Mouse (Mus musculus): ENCODE results near the gene I830077J02Rik. TPM values are rescaled to one million over a fixed set of nuclear protein-coding genes. Genes with fewer than 3 reads are reported as not detected.

Gene I830077J02Rik
- polyA plus RNA-seq, 1 experiment = not detected

DNA sequence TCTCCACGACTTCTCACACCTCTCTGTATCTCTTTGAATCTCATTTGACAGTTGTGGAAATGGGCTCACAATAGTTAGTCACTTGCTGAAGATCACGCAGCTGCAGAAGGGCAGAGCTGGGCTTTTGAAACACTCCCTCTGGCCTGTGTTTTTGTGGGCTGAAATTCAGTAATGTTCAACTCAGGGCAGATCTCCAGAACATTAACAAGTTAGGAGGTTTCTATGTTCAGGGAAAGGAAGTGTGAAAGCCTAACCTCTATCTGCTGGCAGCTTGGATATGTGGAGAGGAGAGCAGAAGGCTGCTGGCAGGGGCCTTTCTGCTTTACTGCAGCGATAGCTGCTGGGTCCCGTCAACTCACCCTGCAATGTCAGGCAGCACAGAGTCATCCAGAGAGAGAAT is 42.2 kb downstream of the I830077J02Rik start:
- H3K27ac ChIP-seq (ENCODE audit: insufficient read depth, low read length) = no peak overlapping the region
- peaks cover 2% of the 10 kb centered on the region for H3K4me1 ChIP-seq (ENCODE audit: control insufficient read depth, insufficient read depth, low read length)
- H3K4me3 ChIP-seq (ENCODE audit: low read depth, low read length) = no peak overlapping the region
- no peaks in the 10 kb centered on the region for H3K9me3 ChIP-seq (replicated peaks; ENCODE audit: control insufficient read depth, insufficient read depth, low read length, poor library complexity, severe bottlenecking)
- TF ChIP-seq EP300 (IDR thresholded peaks at IDR 0.05; ENCODE audit: insufficient read depth, low read depth, low read length) = no peak
- TF ChIP-seq CTCF (IDR thresholded peaks at IDR 0.05; ENCODE audit: low read depth, low read length) = no peak
- TF ChIP-seq POLR2A (IDR thresholded peaks at IDR 0.05; ENCODE audit: insufficient read depth, low read length) = no peak
- no peak overlapping the region for H3K9ac ChIP-seq (ENCODE audit: low read depth, poor library complexity, severe bottlenecking)
- no peaks in the 10 kb centered on the region for H3K27me3 ChIP-seq (ENCODE audit: control insufficient read depth, insufficient read depth, low read length, poor library complexity, severe bottlenecking)
- no peaks in the 10 kb centered on the region for H3K36me3 ChIP-seq (ENCODE audit: control insufficient read depth, insufficient read depth, low read length, poor library complexity, severe bottlenecking)

DNA sequence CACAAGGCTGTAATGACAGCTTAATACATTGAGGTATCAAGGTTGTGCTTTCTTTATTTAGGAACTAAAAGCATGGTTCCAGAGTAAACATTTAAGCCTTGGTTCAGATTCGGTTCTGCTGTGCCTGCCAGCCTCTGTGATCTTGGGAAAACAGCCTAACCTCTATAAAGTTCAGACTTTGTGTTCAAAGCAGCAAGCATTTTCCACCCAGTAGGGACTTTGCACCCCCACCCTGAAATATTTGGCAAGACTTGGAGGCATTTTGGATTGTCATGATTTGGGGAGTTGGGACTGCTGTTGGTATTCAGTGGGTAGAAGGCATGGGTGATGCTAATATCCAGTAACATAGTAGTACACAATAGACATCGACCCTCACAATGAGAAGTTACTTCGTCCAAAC is 43.5 kb downstream of the I830077J02Rik start:
- Histone ChIP-seq H3K36me3 (ENCODE audit: control insufficient read depth, insufficient read depth, low read length, poor library complexity, severe bottlenecking) (no peaks in the 10 kb centered on the region), H3K9ac (ENCODE audit: low read depth, poor library complexity, severe bottlenecking) (no peak overlapping the region), H3K4me1 (ENCODE audit: control insufficient read depth, insufficient read depth, low read length) (peaks cover 2% of the 10 kb centered on the region), H3K27me3 (ENCODE audit: control insufficient read depth, insufficient read depth, low read length, poor library complexity, severe bottlenecking) (no peaks in the 10 kb centered on the region), H3K4me3 (ENCODE audit: low read depth, low read length) (no peak overlapping the region), H3K9me3 (replicated peaks; ENCODE audit: control insufficient read depth, insufficient read depth, low read length, poor library complexity, severe bottlenecking) (no peaks in the 10 kb centered on the region), H3K27ac (ENCODE audit: insufficient read depth, low read length) (no peak overlapping the region)
- no peak for TF ChIP-seq POLR2A (IDR thresholded peaks at IDR 0.05; ENCODE audit: insufficient read depth, low read length)

DNA sequence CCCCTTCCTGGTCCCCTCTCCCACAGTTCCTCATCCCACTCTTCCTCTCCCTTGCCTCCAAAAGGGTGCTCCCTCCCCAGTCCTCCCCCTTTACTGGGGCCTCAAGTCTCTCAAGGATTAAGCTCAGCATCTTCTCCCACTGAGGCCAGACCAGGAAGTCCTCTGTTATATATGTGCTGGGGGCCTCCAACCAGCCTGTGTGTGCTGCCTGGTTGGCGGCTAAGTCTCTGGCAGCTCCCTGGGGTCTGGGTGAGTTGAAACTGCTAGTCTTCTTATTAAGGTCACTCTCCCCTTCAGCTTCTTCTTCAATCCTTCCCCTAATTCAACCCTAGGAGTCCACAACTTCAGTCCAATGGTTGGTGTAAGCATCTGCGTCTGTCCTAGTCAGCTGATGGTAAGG is 49.4 kb downstream of the I830077J02Rik start:
- Histone ChIP-seq H3K36me3 (ENCODE audit: control insufficient read depth, insufficient read depth, low read length, poor library complexity, severe bottlenecking) (no peaks in the 10 kb centered on the region), H3K27ac (ENCODE audit: insufficient read depth, low read length) (no peak overlapping the region)
- TF ChIP-seq POLR2A (IDR thresholded peaks at IDR 0.05; ENCODE audit: insufficient read depth, low read length) (no peak), CTCF (IDR thresholded peaks at IDR 0.05; ENCODE audit: low read depth, low read length) (no peak), EP300 (IDR thresholded peaks at IDR 0.05; ENCODE audit: insufficient read depth, low read depth, low read length) (no peak)

DNA sequence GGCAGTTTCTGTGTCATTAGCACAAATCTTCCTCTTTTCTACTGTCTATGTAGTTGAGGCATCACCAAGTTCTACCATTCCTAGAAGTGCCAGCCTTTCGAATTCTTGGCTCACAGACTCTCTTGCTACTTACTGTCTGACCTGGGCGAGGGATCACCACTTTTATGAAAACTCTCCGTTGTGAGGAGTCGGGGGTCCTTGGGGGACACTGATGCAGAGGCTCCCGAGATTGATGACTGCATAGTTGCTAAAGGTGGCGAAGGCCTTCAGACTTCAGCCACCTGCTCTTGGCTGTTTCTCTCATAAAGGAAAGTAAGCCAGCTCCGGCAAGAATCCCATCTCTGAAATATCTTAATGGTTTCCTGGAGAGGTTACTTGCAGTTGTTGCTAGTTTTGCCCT is 50.4 kb downstream of the I830077J02Rik start:
- no peaks in the 10 kb centered on the region for H3K4me1 ChIP-seq (ENCODE audit: control insufficient read depth, insufficient read depth, low read length)
- TF ChIP-seq CTCF (IDR thresholded peaks at IDR 0.05; ENCODE audit: low read depth, low read length) (no peak), POLR2A (IDR thresholded peaks at IDR 0.05; ENCODE audit: insufficient read depth, low read length) (no peak), EP300 (IDR thresholded peaks at IDR 0.05; ENCODE audit: insufficient read depth, low read depth, low read length) (no peak)

More for the DNA sequence above, 49.4 kb downstream of the I830077J02Rik start:
- Histone ChIP-seq H3K9me3 (replicated peaks; ENCODE audit: control insufficient read depth, insufficient read depth, low read length, poor library complexity, severe bottlenecking) (no peaks in the 10 kb centered on the region), H3K4me1 (ENCODE audit: control insufficient read depth, insufficient read depth, low read length) (no peaks in the 10 kb centered on the region), H3K9ac (ENCODE audit: low read depth, poor library complexity, severe bottlenecking) (no peak overlapping the region), H3K27me3 (ENCODE audit: control insufficient read depth, insufficient read depth, low read length, poor library complexity, severe bottlenecking) (no peaks in the 10 kb centered on the region), H3K4me3 (ENCODE audit: low read depth, low read length) (no peak overlapping the region)

DNA sequence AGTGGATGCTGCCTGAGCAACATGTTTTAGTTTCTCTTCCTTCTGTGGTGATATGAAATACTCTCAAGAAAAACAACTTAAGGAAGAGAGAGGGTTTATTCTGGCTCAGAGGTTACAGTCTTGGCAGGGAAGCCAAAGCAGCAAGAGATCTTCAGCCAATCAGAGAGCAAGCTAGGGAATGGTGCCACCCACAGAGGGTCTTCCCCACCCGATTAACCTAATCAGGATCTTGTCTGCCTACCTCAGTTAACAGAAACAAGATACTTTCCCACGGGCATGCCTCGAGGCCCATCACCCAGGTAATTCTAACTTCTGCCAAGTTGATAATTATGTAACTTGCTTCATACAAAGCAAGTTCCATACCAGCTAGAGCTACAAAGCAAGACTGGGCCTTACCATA is 52.0 kb downstream of the I830077J02Rik start:
- Histone ChIP-seq H3K9me3 (replicated peaks; ENCODE audit: control insufficient read depth, insufficient read depth, low read length, poor library complexity, severe bottlenecking) (no peaks in the 10 kb centered on the region), H3K9ac (ENCODE audit: low read depth, poor library complexity, severe bottlenecking) (no peak overlapping the region), H3K4me3 (ENCODE audit: low read depth, low read length) (no peak overlapping the region), H3K36me3 (ENCODE audit: control insufficient read depth, insufficient read depth, low read length, poor library complexity, severe bottlenecking) (no peaks in the 10 kb centered on the region), H3K27ac (ENCODE audit: insufficient read depth, low read length) (no peak overlapping the region), H3K27me3 (ENCODE audit: control insufficient read depth, insufficient read depth, low read length, poor library complexity, severe bottlenecking) (no peaks in the 10 kb centered on the region; the same call in 1 of the 2 replicates), H3K4me1 (ENCODE audit: control insufficient read depth, insufficient read depth, low read length) (no peaks in the 10 kb centered on the region)
- TF ChIP-seq CTCF (IDR thresholded peaks at IDR 0.05; ENCODE audit: low read depth, low read length) = no peak
- TF ChIP-seq POLR2A (IDR thresholded peaks at IDR 0.05; ENCODE audit: insufficient read depth, low read length) = no peak
- TF ChIP-seq EP300 (IDR thresholded peaks at IDR 0.05; ENCODE audit: insufficient read depth, low read depth, low read length) = no peak

More for the DNA sequence above, 50.4 kb downstream of the I830077J02Rik start:
- no peak overlapping the region for H3K27ac ChIP-seq (ENCODE audit: insufficient read depth, low read length)
- H3K36me3 ChIP-seq (ENCODE audit: control insufficient read depth, insufficient read depth, low read length, poor library complexity, severe bottlenecking) = no peaks in the 10 kb centered on the region
- no peaks in the 10 kb centered on the region; the same call in 1 of the 2 replicates for H3K27me3 ChIP-seq (ENCODE audit: control insufficient read depth, insufficient read depth, low read length, poor library complexity, severe bottlenecking)
- H3K4me3 ChIP-seq (ENCODE audit: low read depth, low read length) = no peak overlapping the region
- H3K9me3 ChIP-seq (replicated peaks; ENCODE audit: control insufficient read depth, insufficient read depth, low read length, poor library complexity, severe bottlenecking) = no peaks in the 10 kb centered on the region
- H3K9ac ChIP-seq (ENCODE audit: low read depth, poor library complexity, severe bottlenecking) = no peak overlapping the region

DNA sequence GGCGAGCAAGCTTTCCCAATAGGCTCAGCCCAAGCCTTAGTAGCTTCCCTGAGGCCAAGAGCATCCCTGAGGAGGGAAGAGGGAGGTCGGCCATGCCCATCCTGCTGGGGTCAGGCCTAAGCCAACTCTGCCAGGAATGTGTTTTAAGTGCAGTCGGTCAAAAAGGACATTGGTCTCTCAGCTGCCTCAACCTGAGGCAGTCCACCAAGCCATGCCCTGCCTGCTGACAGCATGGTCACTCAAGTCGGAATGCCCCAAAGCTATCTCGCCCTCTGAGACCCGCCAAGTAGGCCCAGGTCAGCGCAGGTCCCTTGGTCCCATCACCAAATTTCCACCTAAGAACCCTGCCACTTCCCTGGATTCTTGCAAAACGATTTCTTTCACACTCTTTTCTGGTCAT is 53.7 kb downstream of the I830077J02Rik start:
- H3K9me3 ChIP-seq (replicated peaks; ENCODE audit: control insufficient read depth, insufficient read depth, low read length, poor library complexity, severe bottlenecking) = no peaks in the 10 kb centered on the region
- no peaks in the 10 kb centered on the region for H3K4me1 ChIP-seq (ENCODE audit: control insufficient read depth, insufficient read depth, low read length)
- H3K27ac ChIP-seq (ENCODE audit: insufficient read depth, low read length) = no peak overlapping the region
- TF ChIP-seq POLR2A (IDR thresholded peaks at IDR 0.05; ENCODE audit: insufficient read depth, low read length) = no peak
- H3K36me3 ChIP-seq (ENCODE audit: control insufficient read depth, insufficient read depth, low read length, poor library complexity, severe bottlenecking) = no peaks in the 10 kb centered on the region
- H3K4me3 ChIP-seq (ENCODE audit: low read depth, low read length) = no peak overlapping the region
- no peaks in the 10 kb centered on the region; the same call in 1 of the 2 replicates for H3K27me3 ChIP-seq (ENCODE audit: control insufficient read depth, insufficient read depth, low read length, poor library complexity, severe bottlenecking)
- H3K9ac ChIP-seq (ENCODE audit: low read depth, poor library complexity, severe bottlenecking) = no peak overlapping the region
